Mouse (Mus musculus) cerebellum, adult 8-10 months (tissue): Measurements from ENCODE around the gene Nubp2.

Experiments
- DNase-seq: peaks from one replicate; pipeline ENCODE4 v3.0.0; 2022

Nubp2 gene

DNA sequence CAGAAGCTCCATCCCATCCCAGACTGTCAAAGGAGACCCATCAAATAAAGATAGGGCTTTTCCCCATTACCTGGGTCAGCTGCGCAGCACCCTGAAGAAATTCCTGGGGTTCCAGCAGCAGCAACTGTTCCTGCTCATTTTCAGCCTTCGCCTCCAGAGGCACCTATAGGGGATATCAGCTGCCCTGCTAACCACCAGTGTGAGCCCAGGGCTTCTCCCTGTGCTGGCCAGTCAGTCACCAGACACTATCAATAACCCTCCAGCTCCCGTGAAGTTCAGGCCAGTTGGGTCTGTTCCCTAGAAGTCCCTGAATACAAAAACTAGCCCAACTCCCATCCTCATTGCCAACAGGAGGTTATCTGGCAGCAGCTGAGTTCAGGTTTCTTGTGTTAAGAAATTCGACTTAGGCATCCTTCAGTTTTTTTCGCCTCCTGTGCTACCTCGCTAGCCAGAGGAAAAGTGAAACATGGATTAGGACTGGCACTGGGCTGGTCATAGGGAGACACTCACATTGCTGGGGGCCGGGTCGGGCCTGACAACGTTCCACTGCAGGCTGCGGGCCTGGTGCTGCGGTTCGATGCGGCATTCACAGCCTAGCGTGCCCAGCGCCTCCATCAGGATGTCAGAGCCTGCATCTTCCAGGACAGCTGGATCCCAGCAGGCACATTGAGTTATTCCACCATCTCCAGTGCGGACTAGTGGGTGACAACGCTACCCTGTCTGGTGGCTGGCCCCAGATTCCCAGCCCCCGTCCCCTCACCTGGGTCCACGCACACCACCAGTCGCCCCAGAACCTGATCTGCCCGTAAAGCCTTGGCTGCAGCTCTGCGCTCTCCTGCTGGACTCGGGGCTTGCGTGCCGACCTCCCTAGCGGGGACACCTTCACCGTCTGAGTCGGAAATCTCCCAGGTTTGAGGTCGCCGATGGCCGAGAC is 8.2 kb upstream of the Nubp2 start:
- DNase-seq: no peak

DNA sequence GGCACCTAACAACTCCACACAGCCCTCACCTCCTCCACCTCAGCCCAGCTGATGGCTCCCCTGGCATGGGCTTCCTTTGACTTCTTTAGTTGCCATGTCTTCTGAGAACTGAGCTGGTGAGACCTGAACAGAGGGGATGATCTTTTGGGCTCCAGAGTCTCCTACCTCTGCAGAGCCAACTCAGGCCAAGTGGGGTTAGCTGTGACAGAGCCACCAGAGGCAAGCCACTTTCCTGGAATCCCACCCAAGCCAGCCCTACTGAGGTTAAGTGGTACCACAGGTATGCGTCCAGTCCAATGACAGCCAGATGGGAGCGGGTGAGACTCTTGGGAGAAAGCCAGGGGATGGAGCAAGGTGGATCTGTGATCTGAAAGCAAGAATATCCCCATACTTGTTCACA is 7.1 kb upstream of the Nubp2 start:
- no peak for DNase-seq

DNA sequence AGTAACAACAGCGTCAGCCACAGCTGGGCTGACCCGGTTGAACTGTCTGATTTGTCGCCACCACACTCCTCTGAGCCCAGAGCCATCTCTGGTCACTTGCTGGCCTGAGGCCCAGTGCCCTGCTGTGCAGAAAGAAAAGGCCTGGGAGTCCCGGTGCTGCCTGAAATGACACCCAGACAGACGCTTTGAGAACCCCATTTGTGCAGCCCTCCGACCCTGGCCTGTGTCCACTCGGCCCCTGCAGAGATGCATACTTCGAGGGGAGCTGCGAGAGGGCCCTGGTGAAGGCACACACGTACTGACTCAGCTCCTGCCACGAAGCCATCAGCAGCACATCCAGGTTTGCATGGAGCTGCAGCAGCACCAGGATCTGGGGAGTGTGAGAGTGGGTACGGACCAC is 6.6 kb upstream of the Nubp2 start:
- no peak for DNase-seq

DNA sequence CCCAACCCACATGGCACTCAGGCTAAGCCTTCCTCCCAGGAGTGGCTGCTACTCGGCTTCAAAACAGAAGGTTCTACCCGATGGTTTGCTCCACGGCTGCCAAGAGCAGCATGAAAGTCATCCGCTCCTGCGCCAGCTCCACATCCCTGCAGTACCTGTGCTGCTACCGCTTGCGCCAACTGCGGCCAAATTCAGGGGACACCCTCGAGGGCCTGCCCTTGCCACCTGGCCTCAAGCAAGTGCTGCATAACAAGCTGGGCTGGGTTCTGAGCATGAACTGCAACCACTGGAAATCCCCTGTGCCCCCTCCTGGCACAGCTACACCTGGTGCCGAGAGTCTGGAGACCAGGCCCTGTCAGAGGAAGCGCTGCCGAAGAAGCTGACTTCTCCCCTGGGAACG is 5.2 kb upstream of the Nubp2 start:
- peak; percentile 66 for DNase-seq

DNA sequence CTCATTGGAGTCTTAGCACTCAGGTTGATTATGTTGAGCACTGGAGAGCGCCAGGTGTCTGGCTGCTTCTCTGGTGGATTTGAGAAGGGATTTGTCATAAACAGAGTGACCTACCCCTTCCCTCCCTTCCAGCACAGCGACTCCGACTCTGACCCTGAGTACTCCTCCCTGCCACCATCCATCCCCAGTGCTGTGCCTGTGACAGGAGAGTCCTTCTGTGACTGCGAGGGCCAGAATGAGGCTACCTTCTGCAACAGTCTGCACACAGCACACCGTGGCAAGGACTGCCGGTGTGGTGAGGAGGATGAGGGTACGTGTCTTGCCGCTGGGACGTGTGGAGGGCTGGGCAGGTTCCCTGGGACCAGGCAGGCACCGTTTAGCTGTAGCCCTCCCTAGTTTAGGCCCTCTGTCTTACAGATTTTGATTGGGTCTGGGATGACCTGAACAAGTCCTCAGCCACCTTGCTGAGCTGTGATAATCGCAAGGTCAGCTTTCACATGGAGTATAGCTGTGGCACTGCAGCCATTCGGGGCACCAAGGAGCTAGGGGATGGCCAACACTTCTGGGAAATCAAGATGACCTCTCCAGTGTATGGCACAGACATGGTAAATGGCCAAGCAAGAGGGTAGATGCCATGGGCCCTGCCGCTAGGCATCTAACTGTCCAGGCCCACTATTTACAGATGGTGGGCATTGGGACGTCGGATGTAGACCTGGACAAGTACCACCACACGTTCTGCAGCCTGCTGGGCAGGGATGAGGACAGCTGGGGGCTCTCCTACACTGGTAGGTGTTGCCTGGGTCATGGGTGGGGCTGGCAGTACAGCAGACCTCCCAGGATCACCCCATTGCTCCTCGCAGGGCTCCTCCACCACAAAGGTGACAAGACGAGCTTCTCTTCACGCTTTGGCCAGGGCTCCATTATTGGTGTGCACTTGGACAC is 4.3 kb upstream of the Nubp2 start:
- DNase-seq: no peak

DNA sequence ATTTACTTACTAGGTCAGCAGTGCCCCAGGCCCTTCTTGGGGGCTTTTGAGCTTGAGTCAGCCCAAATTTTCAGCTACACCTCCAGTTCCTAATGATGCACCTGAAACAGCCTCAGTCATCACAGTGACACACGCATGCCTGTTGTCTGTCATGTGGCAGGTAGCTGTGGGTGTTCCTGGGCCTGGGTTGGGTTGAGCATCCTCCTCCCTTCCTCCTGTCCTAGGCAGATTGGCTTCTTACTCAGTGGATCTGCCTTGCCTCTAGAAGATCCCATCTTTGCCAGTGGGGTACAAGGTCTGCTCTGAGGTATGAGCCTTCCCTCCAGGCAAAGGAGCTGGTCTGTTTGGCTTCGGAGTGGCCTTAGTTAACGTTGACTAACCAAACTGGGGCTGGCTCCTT is 2.7 kb upstream of the Nubp2 start:
- DNase-seq: no peak

DNA sequence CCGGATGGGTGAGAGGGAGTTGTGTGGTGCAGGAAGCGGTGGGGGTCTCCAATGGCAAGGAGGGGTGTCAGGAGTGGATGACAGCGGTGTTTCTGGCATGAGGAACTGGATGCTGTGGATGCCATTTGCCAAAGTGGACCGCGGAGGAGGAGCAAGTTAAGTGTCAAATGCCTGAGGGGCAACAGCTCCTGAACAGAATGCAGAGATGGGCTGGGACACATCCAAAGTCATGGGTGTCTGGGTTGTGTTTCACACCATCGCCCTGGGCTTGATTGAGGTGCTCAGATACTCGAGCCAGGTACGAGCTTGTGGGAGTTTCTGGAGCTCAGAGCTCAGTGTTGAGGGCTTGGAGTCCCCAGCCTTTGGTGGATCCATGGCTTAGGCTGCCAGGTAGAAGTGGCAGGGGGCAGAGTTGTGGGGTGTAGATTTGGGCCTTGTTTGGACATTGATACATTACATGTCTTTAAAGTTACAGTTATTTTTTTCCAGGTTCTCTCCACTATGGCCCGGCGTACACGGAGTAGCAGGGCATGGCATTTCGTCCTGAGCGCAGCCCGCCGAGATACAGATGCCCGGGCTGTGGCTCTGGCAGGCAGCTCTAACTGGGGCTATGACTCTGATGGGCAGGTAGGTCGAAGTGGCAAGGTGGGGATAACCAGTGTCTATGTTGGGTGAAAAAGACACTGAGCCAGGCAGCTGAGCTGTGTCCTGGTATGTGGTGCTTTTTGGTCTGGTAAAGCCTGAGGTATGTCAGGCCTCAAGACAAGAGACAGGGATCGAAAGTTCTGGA is 1.3 kb upstream of the Nubp2 start:
- no peak for DNase-seq

DNA sequence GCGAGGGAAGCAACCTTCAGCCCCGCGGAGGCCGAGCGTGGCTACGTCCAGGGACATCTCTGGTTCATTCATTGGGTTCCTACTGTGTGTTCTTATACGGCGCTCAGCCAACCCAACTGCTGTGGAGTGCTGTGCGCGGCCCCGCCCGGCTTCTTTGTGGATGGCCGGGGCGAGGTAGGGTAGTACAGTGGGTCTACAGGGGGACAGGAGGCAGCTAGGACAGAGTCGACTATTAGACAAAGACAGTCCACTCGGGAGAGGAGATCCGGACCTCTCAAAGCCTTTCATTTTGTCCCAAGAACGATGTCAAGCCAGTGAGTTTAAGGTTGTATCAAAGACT is 753 bp upstream of the Nubp2 start:
- no peak for DNase-seq

DNA sequence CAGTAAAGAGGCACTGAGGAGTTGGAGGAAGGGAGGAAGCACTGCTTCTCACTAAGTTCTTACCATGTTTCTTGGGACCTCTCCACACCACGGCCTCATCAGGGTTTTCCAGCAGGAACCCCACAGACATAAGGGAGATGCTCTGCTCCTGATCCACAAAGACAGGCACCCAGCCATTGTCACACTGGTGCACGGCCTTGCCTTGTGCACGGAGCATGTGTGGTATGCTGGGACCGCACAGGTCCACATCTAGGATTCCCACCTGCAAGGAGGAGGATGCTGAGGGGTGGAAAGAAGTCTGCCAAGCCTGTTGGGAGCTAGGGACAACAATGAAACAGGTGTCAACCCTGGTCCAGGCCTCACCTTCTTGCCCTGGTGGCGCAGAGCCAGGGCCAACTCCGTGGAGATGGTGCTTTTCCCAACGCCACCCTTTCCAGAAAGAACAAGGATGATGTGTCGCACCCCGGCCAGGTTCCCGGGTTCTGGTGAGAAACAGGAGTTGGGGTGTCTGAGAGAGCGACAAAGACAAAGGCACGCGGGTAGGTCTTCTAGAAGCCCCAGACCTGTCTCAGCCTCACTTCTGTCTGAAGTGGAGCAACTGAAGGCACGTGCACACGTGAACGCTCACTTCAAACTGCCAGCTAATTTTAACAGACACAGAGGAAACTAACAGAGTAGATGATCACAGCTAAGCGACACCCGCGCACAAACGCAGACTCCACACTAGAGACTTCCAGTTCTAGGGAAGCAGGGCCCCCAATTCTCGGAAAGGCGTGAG is 604 bp downstream of the Nubp2 start:
- no peak for DNase-seq

DNA sequence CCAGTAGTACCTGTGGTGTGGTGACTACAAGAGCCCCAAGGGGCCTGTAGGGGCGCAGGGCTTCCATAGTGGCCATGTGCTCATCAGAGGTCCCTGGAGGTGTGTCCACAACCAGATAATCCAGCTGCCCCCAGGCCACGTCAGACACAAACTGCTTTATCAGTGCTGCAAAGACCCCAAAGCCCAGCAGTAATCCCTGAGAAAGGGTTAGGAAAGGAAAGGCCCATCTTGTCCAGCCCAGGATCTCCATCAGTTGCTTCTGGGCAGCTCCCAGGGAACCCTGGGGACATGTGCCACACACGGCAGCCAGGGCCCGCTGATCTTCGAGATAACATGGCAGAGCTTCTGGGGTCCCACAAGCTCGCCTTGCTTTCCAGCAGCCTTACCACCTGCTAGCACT is 1.8 kb downstream of the Nubp2 start:
- DNase-seq: no peak

DNA sequence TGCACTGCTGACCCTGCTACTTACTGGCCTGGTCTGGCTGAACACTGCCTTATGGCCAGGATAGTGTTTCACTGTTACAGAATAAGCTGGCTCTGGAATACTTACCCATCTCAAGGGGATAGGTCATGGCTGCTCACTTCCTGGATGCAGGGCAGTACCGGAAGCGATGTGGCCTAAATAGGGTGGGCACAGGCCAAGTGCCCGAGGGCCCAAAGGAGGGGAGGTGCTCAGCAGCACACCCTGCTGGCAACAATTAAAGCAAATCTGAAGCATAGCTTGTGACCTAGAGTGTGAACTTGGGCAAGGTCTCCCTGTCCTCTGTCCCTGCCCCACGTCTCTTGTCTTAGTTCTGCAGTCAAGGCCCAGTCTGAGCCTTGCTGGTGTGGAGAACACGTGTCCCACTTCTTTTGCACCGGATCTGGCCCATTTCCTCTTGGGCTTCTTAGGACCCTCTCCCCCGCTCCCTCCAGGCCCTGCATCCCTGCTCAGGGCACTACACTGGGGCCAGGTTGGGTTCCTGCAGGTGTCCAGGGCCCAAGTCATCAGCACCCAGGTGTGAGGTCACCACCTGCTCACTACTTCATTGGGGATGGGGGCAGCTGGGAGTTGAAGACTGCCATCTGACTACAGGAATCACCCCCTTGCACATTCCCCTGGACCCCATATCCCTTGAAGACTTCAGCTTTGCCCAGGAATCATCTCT is 4.3 kb downstream of the Nubp2 start:
- no peak for DNase-seq

DNA sequence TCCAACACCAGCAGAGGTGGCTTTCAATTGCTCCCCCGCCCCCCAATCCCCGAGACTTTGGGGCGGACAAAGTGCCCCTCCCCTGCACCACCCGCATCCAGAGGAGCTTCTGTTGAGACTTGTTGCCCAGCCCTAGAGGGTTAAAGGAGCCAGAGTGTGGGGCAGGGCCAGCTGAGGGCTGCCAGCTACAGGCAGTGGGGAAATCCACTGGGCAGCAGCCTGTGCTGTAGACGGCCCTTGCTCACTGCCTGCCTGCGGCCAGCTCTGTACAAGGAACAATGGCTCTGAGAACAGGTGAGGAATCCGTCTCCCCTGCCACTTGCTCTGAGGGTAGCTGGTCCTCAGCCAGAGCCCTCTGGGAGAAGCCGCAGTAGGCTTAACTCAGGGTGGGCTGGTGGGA is 7.6 kb downstream of the Nubp2 start:
- no peak for DNase-seq

DNA sequence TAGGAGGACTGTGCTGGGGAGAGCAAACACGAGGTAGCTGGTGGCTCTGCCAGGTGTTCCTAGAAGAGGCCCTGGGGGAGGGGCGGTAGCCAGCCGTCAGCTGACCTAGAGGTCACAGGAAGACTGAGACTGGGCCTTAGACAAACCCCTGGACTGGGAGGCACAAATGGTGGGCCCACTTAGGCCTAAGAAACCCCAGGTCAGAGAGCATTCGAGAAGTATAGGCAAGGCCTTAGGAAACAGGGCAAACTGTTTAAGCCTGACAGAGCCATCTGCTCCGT is 8.1 kb downstream of the Nubp2 start:
- no peak for DNase-seq

DNA sequence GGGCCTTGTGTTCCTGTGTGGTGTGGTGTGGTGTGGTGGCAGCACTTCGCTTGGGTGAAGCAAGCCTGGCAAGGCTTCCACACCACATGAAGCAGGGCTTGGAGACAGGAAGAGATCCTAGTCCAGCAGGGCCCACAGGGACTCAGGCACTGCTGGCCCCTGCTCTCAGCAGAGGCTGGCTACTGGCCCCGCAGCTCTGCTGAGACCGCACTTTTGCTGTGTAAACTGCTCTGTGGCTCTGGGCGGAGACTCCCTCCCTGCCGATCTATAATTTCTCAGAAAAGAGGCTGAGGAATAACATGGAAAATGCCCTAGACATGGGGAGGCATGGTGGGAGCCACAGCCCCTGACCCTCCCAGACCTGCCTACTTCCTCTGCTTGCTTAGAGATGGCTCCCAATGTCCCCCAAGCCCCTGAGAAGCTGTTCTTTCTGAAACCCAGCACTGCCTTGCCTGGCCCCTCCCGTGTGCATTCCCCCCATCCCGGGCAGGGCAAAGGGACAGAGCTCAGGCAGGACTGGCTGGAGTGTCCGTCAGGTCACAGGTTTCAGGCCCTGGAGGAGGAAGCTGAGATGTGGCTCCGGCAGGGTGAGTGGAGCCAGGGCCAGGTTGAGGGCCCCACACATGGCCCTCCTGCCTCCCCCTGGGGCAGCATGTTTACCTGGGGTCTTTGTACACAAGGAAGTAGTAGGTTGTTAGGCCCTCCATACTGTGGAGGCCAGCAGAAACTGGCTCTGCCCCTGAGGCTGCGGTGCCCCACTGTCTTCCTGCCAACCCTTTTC is 8.6 kb downstream of the Nubp2 start:
- DNase-seq: no peak

DNA sequence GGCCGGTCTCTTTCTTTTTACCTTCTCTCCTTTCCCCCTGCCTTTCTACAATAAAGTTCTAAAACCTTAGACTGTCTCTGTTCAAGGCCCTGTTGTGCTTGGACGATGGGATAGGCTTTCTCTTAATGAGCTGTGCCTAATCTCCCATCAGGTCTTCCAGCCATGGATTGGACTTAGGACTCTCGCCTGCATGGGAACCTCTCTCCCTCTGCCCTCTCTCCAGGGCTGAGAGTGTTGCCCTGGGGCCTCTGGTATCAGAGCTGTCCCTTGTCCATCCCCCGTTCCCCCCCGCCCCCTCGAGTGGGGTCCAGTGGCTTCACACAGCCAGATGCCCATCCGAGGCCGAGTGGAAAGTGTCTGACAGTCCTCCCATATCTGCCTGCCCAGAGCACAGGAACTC is 11.2 kb downstream of the Nubp2 start:
- no peak for DNase-seq

DNA sequence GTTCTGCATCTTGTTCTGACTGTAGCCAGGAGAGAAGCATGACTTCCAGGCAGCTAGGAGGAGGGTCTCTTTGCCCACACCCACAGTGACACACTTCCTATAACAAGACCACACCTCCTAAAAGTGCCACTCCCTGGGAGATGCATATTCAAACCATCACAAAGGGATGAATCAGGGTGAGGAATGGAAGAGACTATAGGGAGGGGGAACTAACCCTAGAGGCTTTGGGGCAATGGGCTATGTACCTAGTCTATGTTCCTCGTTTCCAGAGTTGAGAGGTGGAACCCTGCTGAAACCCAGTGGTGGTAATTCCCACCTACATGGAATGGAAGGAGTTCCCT is 11.8 kb downstream of the Nubp2 start:
- no peak for DNase-seq

DNA sequence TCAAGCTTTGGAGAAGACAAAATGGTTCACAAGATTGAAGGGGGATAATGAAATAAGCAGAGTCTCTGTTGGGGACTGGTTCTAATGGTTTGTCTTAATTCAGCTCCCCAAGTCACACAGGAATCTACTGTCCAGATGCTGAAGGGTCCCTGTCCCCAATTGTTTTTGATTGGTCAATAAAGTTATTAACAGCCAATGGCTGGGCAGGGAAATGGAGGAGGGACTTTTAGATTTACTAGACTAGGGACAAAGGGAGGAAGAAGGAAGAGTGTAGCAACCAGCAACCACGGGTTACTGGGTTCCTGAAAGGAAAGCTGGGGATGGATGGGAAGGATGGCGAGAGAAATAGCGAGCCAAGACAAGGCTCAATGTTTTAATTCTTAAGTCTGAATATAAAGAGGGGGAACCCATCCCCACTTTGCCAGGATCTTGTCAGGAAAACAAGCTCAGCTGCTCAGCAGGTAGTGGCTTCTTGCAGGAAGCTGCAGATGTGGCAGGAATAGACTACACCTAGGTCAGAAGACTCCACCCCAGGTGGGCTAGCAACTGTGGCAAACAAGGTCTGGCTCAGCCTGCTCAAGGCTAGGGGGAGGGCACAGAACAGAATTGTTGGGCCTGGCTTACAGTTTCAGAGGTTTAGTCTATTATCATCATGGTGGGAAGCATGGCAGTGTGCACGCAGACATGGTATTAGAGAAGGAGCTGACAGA is 12.3 kb downstream of the Nubp2 start:
- no peak for DNase-seq

DNA sequence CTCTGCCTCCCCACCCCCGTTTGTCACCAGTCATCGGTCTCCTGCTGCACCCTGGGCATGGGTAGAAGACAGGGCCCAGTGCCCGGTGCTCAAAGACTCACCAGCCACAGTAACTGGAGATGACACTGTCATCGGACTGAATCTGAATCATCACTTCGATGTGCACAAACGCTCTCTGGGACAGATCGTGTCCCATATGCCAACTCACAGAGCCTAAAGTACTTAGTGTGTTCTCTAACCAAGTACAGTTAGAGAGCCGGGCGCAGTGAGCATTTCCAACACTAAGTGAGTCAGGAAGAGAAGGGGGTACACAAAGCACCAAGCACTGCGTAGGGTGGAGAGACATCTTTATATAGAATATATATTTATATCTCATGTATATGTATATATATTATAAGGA is 18.2 kb downstream of the Nubp2 start:
- DNase-seq: no peak

DNA sequence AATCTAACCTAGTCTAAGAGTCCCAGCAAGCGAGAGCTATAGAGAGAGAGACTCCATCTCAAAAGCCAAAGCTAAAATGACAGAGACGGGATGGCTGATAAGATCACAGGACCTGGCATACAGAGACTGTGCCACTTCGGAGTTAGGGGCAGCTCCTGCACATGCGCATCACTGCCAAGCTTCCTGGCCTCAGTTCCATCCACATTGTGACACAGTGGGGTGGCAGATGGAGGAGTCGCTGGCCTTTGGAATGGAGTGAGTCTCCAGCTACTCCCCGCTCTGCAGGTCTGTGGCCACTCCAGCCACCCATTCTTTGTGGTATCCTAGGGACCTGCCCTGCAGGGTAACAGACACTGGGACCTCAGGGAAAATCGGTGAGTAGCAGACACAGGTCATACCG is 20.4 kb downstream of the Nubp2 start, which contains the start of gene Igfals:
TSS of gene Igfals (plus strand) at position 222 of the 400 bp plus-strand sequence.
- peak; percentile 83 for DNase-seq

DNA sequence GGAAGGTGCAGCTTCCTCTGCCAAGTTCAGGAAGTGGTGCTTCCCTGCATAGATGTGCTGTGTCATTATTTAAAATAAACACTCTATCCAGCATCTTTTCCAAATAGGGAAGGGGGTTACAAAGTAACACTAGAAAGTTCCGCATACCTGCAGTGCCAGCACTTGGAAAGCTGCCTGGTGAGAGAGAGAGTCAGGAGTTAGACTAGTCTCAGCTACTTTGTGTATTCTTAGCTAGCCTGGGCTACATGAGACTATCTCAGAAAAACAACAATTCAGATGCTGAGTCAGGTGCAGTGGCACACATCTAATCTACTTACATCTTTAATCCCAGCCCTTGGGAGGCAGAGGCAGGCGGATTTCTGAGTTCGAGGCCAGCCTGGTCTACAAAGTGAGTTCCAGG is 24.4 kb downstream of the Nubp2 start:
- DNase-seq: no peak

DNA sequence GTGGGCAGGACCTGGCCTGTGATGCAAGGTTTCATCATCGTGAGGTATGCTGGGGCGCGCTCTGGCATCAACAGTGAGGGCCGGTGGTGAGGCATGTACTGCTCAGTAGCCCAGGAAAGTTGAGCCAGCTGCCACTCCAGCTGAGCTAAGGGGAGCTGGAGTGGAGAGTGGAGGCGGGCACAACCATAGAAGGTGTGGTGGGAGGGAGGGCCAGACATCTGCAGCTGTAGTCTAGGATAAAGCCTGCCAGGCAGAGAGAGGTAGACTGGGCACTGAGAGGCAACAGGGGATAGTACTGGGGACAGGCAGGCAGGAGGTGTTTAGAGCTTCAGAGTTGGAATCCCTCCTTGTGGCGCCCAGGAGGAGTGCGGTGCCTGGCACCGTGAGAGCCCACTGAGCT is 26.1 kb downstream of the Nubp2 start:
- DNase-seq: no peak
